Comparison of ENCODE assay signal across 11 mouse cellular contexts in genomic region chr15:77764391-77765006, GRCm38 (mm10). TPM values are rescaled to one million over a fixed set of nuclear protein-coding genes. Genes with fewer than 3 reads are reported as not detected.
A peak's percentile ranks its signal among the peaks of the same experiment; 100 is the strongest.
DNase-seq lines count a peak whose midpoint lies in the region; ATAC-seq and TF ChIP-seq lines count a peak whose summit lies in the region.
"Had no signal": no experiment of that assay in that cellular context is flagged by ENCODE, and none has a peak within 500 bp of the region (broad histone marks: within the 10 kb centered on the region; RNA-seq: fewer than 3 reads in every experiment).

No protein-coding gene starts in this region.

- H3K4me1 ChIP-seq in kidney, embryonic 15.5 days = no peaks in the 10 kb centered on the region
- no peaks in the 10 kb centered on the region for H3K4me1 ChIP-seq in heart, postnatal 0 days (ENCODE audit: control insufficient read depth, insufficient read depth)
- no peaks in the 10 kb centered on the region; the same call in 1 of the 2 replicates for H3K4me1 ChIP-seq in lung, postnatal 0 days (ENCODE audit: insufficient read depth, low read depth, low read length)
- no peaks in the 10 kb centered on the region for H3K4me1 ChIP-seq in forebrain, embryonic 12.5 days

- H3K9ac ChIP-seq in kidney, embryonic 15.5 days = no peak overlapping the region
- H3K9ac ChIP-seq in heart, postnatal 0 days (replicated peaks; ENCODE audit: low read depth, low read length) = no peak overlapping the region
- H3K9ac ChIP-seq in lung, postnatal 0 days (replicated peaks; ENCODE audit: low read depth) = no peak overlapping the region
- H3K9ac ChIP-seq in forebrain, embryonic 12.5 days = no peak overlapping the region

- H3K36me3 ChIP-seq in kidney, embryonic 15.5 days = peaks cover 100% of the 10 kb centered on the region
- H3K36me3 ChIP-seq in heart, postnatal 0 days (replicated peaks; ENCODE audit: control insufficient read depth, insufficient read depth, low read length) = peaks cover 98% of the 10 kb centered on the region
- H3K36me3 ChIP-seq in lung, postnatal 0 days (ENCODE audit: insufficient read depth, low read length) = peaks cover 83% of the 10 kb centered on the region
- peaks cover 87% of the 10 kb centered on the region for H3K36me3 ChIP-seq in forebrain, embryonic 12.5 days (replicated peaks)

- H3K27ac ChIP-seq in kidney, embryonic 15.5 days = no peak overlapping the region
- peak overlapping the region; percentile 48 for H3K27ac ChIP-seq in heart, postnatal 0 days (ENCODE audit: low read depth)
- H3K27ac ChIP-seq in lung, postnatal 0 days (ENCODE audit: low read length) = peak overlapping the region; percentile 51; the same call in 1 of the 2 replicates
- no peak overlapping the region for H3K27ac ChIP-seq in forebrain, embryonic 12.5 days

- TF ChIP-seq EP300 in heart, postnatal 0 days (IDR thresholded peaks at IDR 0.05; ENCODE audit: low read depth) = no peak
- peak; percentile 77 for TF ChIP-seq EP300 in lung, postnatal 0 days (IDR thresholded peaks at IDR 0.05)

- no peak overlapping the region for H3K4me3 ChIP-seq in kidney, embryonic 15.5 days (replicated peaks)
- H3K4me3 ChIP-seq in heart, postnatal 0 days (ENCODE audit: low read depth, low read length) = no peak overlapping the region
- no peak overlapping the region for H3K4me3 ChIP-seq in lung, postnatal 0 days (ENCODE audit: low read depth, low read length)
- no peak overlapping the region for H3K4me3 ChIP-seq in forebrain, embryonic 12.5 days (replicated peaks)

- ATAC-seq in kidney, embryonic 15.5 days (replicated peaks; ENCODE audit: low FRiP score) = no peak
- 0 out of 2 replicates have a peak, but pooled peaks have one; percentile 18 for ATAC-seq in heart, postnatal 0 days (ENCODE audit: insufficient read depth, low read depth)
- peak; percentile 81 for ATAC-seq in lung, postnatal 0 days
- no peak for ATAC-seq in cerebellum, adult (ENCODE audit: insufficient number of reproducible peaks, low FRiP score, low TSS enrichment)
- no peak for ATAC-seq in forebrain, embryonic 12.5 days (ENCODE audit: low FRiP score)

- no peak overlapping the region for H3K4me2 ChIP-seq in kidney, embryonic 15.5 days
- H3K4me2 ChIP-seq in heart, postnatal 0 days (ENCODE audit: low read depth, low read length) = no peak overlapping the region
- H3K4me2 ChIP-seq in lung, postnatal 0 days (replicated peaks; ENCODE audit: low read depth, low read length) = no peak overlapping the region
- no peak overlapping the region for H3K4me2 ChIP-seq in forebrain, embryonic 12.5 days

- no peaks in the 10 kb centered on the region for H3K27me3 ChIP-seq in kidney, embryonic 15.5 days
- no peaks in the 10 kb centered on the region for H3K27me3 ChIP-seq in heart, postnatal 0 days (ENCODE audit: control insufficient read depth, insufficient read depth, low read length)
- no peaks in the 10 kb centered on the region for H3K27me3 ChIP-seq in lung, postnatal 0 days (replicated peaks; ENCODE audit: insufficient read depth, low read length)
- H3K27me3 ChIP-seq in forebrain, embryonic 12.5 days = no peaks in the 10 kb centered on the region

- DNase-seq in kidney, adult 11 months = peak; percentile 64
- peak; percentile 45 for DNase-seq in adrenal gland, postnatal 25 days
- peak; percentile 41 for DNase-seq in heart, postnatal 0 days (ENCODE audit: low spot score)
- DNase-seq in lung, postnatal 0 days (ENCODE audit: low spot score) = peak; percentile 72
- DNase-seq in thymus, postnatal 0 days (ENCODE audit: low spot score) = no peak
- DNase-seq: cerebellum, postnatal 25 days had no signal

- no peaks in the 10 kb centered on the region for H3K9me3 ChIP-seq in kidney, embryonic 15.5 days (replicated peaks)
- H3K9me3 ChIP-seq in heart, postnatal 0 days (replicated peaks; ENCODE audit: control insufficient read depth, low read length) = no peaks in the 10 kb centered on the region
- H3K9me3 ChIP-seq in lung, postnatal 0 days (ENCODE audit: low read length) = no peaks in the 10 kb centered on the region
- H3K9me3 ChIP-seq in forebrain, embryonic 12.5 days = no peaks in the 10 kb centered on the region

- no peak for TF ChIP-seq CTCF in heart, postnatal 0 days (IDR thresholded peaks at IDR 0.05; ENCODE audit: low read depth)
- TF ChIP-seq CTCF in lung, postnatal 0 days (IDR thresholded peaks at IDR 0.05) = no peak

- 81% methylated on average over 13 of the region's 13 CpGs for WGBS in kidney, embryonic 15.5 days
- WGBS in heart, postnatal 0 days = 56% methylated on average over 13 of the region's 13 CpGs
- WGBS in lung, postnatal 0 days = 49% methylated on average over 13 of the region's 13 CpGs
- WGBS in forebrain, embryonic 12.5 days = 88% methylated on average over 13 of the region's 13 CpGs

RNA-seq across cellular contexts. Expression of gene Apol8, which starts 7.7 kb away (rescaled TPM):
- 0.26 and 0.45 TPM in 2 replicates for polyA plus RNA-seq in kidney, embryonic 15.5 days (2015; fragmentation: Nextera tagmentation; extraction: Ambion mirVana)
- not detected in 2 replicates for total RNA-seq in adrenal gland, postnatal 25 days (2021)
- 0.46 TPM in 1 of 2 replicates, not detected in the other for total RNA-seq in heart, postnatal 0 days (2014; rRNA removed; ENCODE audit: low replicate concordance)
- 0.04 TPM in 1 of 2 replicates, not detected in the other for polyA plus RNA-seq in heart, postnatal 0 days (2015; fragmentation: Nextera tagmentation; extraction: Ambion mirVana)
- 0.06 and 0.26 TPM in 2 replicates for polyA plus RNA-seq in lung, postnatal 0 days (2015; fragmentation: Nextera tagmentation; extraction: Ambion mirVana)
- 0.06 TPM in 1 of 2 replicates, not detected in the other for polyA plus RNA-seq in thymus, postnatal 0 days (2015; fragmentation: Nextera tagmentation; extraction: Ambion mirVana)
- polyA plus RNA-seq in forebrain, embryonic 12.5 days (2016; fragmentation: Nextera tagmentation; extraction: Ambion mirVana) = 0.24 and 0.46 TPM in 2 replicates
- polyA plus RNA-seq: large intestine, adult 2 months had no signal

RNA-seq across cellular contexts. Expression of gene Apol9b, which starts 35.7 kb away (rescaled TPM):
- not detected in 2 replicates for polyA plus RNA-seq in kidney, embryonic 15.5 days (2015; fragmentation: Nextera tagmentation; extraction: Ambion mirVana)
- total RNA-seq in adrenal gland, postnatal 25 days (2021) = 0.76 and 1.2 TPM in 2 replicates
- total RNA-seq in heart, postnatal 0 days (2014; rRNA removed; ENCODE audit: low replicate concordance) = 0.23 and 0.81 TPM in 2 replicates
- polyA plus RNA-seq in heart, postnatal 0 days (2015; fragmentation: Nextera tagmentation; extraction: Ambion mirVana) = 0.14 and 0.30 TPM in 2 replicates
- 0.14 and 0.31 TPM in 2 replicates for polyA plus RNA-seq in lung, postnatal 0 days (2015; fragmentation: Nextera tagmentation; extraction: Ambion mirVana)
- 1.6 and 2.3 TPM in 2 replicates for polyA plus RNA-seq in thymus, postnatal 0 days (2015; fragmentation: Nextera tagmentation; extraction: Ambion mirVana)
- polyA plus RNA-seq in forebrain, embryonic 12.5 days (2016; fragmentation: Nextera tagmentation; extraction: Ambion mirVana) = not detected in 2 replicates
- polyA plus RNA-seq: neural tube, embryonic 11.5 days had no signal

Comparison
In these comparisons a context has a peak if more than half of its experiments do, and no peak if none do; other contexts are left out.
1. ATAC-seq: peak in heart, postnatal 0 days (single experiment) and lung, postnatal 0 days (single experiment); none in kidney, embryonic 15.5 days (single experiment), cerebellum, adult (single experiment) and forebrain, embryonic 12.5 days (single experiment).
2. H3K27ac ChIP-seq: peak in heart, postnatal 0 days (single experiment) and lung, postnatal 0 days (single experiment); none in kidney, embryonic 15.5 days (single experiment) and forebrain, embryonic 12.5 days (single experiment).